Mouse (Mus musculus): ENCODE data around the gene Adamts16.

Gene Adamts16

DNA sequence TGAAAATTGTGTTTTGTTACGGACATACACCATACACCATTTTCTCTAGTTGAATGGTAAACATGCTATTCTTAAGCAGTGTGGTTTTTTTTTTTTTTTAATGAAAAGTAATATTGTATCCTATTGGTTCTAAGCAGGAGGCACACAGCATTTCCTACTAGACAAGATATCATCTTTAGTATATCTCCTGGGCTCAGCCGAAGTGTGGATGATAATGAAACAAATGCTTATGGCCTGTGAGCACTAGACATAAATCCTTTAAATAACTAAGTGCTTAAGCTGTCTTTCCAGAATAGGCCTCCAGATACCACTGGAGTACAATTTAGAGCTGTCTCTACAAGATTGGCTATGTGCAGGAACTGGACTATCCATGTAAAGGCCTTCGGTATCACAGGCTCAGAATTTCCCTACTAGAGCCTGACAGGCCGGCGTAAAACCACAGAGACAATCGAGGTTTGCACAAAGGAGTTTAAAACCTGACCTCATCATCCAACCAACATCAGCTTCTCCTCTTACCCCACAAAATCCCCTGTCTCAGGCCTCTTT lies 8.9 kb downstream of the Adamts16 start:
- DNase-seq (ENCODE audit: low spot score), result no peak

DNA sequence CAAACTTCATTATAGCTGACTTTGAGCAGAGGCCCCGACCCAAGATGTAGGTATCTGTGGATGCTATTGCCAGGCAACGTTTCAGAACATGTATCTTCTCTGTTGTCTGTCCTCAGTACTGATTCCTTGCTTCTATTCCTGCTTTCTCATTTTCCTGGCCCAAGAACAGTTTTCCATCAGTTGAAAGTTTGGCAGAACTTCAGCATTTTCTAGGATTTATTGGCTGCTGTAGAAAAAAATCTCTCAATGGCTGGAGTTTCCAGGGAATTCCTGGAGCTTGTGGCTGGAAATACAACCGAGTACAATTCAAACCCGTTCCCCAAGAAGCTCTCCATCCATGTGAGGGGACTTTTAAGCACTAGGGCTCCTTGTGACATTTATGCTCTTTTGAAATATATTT lies 10.6 kb downstream of the Adamts16 start:
- no peak for DNase-seq (ENCODE audit: low spot score)

- DNase-seq (ENCODE audit: low spot score), result no peak
Measured at GRCm38 (mm10) chr13:70827507-70827906, 14.1 kb downstream of the Adamts16 start.

DNA sequence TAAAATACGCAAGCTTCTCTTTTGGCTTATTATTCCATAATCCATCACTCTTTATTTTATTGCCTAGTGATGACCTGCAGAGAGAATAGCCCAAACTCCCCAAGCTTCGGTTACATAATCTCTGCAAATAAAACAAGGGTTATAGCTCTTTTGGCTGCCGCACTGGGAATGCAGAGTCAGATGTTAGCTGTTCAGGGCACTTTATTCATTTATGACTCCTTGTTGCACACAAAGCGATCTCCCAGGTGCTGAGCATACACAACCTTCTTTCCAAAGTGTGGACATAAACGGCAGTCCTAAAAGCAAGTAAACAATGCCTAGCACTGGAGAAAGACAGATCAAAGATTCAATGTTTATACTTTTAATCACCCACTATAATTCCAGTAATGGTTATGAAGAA lies 16.3 kb downstream of the Adamts16 start:
- no peak for DNase-seq (ENCODE audit: low spot score)

DNA sequence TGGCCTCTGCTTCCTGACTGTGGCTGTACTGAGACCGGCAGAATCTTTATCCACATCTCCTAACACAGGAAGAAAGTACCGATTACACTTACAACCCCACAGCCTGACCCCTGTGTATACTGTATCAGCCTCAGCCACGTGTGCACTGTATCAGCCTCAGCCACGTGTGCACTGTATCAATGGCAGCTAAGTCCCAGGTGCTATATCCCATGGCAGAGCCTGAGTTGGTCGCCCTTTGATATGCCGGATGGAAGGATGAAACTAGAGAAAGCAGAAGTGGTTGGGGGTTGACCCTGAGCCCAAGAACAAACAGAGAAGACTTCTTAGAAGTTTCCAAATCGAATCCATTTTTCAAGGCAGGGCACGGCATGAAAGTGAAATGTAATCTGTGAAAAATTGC lies 17.9 kb downstream of the Adamts16 start:
- DNase-seq (ENCODE audit: low spot score), result no peak

- DNase-seq (ENCODE audit: low spot score), result no peak
Measured at GRCm38 (mm10) chr13:70818982-70819381, 22.6 kb downstream of the Adamts16 start.

DNA sequence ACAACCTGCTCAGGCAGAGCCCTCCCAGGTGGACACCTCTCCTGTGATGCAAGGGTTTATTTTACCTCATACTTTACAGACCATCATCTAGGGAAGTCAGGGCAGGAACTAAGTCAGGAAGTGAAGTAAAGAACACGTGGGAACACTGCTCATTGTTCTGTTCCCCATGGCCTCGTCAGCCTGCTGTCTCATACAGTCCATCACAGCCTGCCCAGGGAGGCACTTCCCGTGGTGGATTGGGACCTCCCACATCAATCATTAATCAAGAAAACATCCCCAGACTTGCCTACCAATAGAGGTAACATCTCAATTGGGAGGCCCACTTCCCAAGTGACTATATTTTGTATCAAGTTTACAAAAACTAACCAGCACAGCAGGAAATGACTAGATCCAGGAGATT lies 27.2 kb downstream of the Adamts16 start:
- DNase-seq (ENCODE audit: low spot score), result no peak

- no peak for DNase-seq (ENCODE audit: low spot score)
Measured at GRCm38 (mm10) chr13:70805506-70805905, 36.1 kb downstream of the Adamts16 start.

GRCm38 (mm10) chr13:70802849-70803248 lies 38.8 kb downstream of the Adamts16 start:
- DNase-seq (ENCODE audit: low spot score), result no peak

DNA sequence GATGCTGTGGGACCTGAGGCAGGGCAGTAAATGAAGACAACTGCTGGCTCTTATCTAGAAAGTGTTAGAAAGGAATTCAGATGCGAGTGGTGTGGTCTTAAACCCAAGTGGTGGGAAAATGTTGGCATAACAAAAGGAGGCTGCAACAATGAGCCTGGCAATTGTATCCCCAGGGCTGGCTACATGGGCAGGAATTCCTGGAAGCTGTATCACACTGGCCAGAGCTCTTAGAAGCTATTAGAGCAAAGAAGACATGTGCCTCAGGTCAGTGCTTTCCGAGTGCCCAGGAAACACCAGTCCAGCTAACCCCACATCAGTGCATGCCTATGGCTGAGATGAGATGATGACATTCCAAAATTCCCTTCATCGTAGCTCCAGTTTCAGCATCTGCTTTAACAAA lies 42.3 kb downstream of the Adamts16 start:
- no peak for DNase-seq (ENCODE audit: low spot score)

DNA sequence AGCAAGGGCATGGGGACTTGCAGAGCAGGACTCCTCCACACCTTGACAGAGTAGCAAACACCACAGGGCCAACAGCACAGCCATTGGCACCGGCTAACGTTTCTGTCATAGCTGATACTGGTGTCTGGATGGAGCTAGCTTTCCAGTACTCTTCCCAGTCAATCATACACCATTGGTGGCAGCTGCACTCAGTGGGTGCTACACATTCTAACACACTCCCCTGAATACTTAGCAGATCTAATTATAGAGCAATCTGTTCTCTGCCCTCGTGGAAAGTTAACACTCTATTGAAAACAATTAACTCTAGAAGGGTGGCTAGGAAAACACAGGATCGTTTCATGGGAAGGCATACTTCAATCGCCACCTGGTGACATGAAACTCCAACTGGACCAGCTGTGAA lies 43.2 kb downstream of the Adamts16 start:
- no peak for DNase-seq (ENCODE audit: low spot score)

DNA sequence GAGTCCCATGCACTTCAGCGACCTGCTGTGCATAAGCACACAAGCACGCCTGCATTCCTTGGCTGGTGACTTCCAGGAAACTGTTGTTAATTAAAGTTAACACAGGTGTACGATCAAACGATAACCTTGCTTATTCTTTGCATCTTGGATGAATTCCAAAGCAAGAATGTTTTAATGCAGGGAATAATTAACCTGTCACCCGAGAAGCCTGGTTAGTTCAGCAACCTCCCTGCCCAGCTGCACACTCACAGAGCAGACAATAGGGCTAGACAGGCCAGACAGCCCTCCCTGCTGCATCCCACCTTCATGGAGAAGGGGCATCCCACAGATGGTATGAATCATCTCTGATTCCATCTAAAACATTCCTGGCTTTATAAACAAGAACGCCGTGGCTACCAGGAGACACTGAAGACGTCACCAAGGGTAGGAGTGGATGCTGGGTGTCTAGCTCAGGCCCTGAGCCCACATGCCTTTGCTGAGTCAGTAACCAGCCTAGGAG lies 47.5 kb downstream of the Adamts16 start:
- no peak for DNase-seq (ENCODE audit: low spot score)

DNA sequence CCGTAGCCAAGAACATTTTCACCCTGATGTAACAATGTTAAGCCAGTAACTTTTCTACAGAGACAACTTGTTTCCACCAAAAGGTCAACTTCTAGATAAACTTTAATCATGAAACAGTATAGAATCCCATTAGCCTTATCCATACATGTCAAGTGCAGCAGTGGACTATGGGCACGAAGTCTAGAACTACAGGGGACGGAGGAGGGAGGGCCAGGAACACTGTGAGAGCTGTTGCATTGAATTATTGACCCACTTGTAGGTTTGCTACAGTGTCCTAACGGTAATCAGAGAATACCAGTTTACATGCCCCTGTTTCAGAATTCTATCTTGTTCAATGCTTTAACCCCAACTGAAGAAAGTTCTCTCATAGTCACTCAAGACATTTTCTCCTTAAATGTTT lies 48.0 kb downstream of the Adamts16 start:
- no peak for DNase-seq (ENCODE audit: low spot score)

DNA sequence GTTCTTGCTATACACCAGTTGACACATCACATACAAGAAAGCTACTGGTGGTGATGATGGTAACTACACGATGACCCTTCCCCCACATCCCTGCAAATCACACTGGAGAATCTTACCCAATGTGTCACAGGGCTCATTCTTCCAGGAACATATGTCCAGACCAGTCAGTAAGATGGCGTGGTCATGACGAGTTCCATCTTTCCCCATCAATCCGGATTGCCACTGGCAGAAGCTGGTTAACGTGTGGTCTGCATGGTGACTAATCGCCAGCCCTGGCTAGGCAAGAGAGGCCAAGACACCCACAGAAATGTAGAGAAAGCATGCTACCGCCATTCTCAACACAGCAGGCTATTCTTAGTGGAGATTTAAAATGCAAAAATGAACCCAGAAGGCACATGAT lies 48.7 kb downstream of the Adamts16 start:
- DNase-seq (ENCODE audit: low spot score), result no peak

- DNase-seq (ENCODE audit: low spot score), result no peak
Measured at GRCm38 (mm10) chr13:70789806-70790205, 51.8 kb downstream of the Adamts16 start.

DNA sequence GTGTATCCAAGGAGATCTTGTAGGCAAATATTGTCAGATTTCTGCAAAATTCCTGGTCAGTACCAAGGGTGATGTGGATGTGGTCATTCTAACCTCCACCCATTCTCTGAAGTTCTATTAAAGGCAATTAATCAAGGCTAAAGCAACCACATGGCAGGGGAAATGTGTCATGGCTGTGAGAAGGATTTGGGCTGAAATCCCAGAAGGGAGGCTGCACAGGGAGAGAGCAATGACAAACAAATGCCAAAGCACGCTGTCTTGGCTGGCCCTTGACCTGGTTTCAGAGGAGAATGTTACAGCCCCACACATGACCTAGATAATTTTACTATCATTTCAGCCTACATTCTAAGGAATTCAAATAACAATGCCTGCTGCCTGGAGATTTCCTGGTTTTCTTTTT lies 52.6 kb downstream of the Adamts16 start:
- DNase-seq (ENCODE audit: low spot score), result no peak

DNA sequence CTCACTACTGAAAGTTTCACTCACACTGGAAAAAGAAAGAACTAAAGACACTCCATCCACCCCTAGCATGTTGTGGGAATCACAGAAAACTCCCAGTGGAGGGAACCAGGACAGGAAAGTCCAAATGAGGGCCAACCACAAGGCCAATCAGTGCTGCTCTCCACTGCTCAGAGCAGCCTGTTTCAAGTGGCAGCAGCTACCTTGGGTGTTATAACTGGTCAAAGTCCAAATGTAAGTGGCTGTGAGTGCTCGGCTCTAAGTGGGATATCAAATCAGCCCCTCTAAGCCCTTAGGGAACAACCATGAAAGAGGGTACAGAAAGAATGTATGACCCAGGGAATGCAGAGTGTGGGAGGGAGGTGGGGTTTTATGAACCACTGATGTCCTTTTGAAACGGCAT lies 56.5 kb downstream of the Adamts16 start:
- no peak for DNase-seq (ENCODE audit: low spot score)

DNA sequence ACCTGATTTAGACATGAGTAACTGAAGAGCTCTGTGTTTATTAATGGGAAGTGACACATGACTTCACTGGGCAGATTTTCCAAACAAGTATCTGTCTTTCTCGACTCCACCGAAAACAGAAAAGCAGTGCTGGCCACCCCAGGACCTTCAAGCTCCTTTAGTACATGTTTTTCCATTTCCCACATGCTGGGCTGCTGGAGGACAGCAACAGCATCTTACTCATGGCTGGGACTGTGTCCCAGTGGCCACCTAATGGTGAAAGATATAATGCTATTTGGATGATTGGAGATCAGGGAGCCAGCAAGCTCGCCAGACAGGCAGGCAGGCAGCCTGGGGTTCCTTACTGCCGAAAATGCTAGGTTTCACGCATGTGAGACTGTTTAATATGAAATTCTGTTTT lies 57.5 kb downstream of the Adamts16 start:
- DNase-seq (ENCODE audit: low spot score), result no peak

DNA sequence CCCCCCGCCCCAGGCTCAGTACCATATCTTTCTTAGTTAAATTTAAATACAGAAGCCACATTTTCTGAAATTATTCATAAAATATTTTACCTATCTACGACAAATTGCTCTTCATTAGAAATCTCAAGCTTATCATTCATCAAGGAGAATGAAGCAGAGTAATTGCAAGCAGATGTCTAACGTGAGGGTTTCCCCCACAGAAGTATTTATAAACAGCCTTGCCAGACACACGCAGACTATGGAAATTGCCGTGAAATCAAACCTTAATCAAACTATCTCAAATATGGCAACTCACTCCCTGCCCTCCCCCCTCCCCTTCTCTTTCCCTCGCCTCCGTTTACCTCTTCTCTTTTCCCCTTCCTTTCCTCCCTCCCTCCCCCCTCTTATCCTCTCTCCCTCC lies 61.8 kb downstream of the Adamts16 start:
- DNase-seq (ENCODE audit: low spot score), result no peak

DNA sequence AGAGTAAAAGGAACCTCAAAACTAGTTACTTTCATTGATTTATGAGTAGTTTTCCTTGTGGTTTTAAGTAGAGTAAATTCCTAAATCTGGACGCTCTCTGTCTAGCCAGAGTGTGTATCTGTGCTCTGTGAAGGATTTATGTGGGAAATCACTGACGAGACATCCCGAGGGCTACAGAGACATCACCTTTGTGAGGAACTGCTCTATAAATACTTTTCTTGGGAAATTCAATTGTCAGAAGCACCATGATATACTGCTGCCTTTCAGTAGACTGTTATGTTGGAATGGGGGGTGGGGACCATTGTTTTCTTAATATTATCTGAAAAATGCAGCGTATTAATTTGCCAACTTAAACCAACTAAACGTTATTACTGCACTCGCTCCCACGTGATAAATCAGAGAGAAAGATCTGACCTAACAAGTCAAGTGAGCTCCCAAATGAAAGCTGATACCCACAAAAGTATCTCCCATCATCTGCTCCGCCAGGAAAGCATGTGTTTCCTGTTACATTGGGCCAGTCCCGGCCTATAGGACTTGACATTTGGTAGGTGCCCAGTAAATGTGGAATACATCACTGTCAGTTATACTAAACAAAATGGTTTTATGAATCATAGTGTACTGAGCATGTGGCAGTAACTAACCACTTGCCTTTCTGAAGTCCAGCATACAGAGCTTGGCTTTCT lies 62.6 kb downstream of the Adamts16 start:
- DNase-seq (ENCODE audit: low spot score), result no peak

GRCm38 (mm10) chr13:70771100-70771499 lies 70.5 kb downstream of the Adamts16 start:
- no peak for DNase-seq (ENCODE audit: low spot score)

DNA sequence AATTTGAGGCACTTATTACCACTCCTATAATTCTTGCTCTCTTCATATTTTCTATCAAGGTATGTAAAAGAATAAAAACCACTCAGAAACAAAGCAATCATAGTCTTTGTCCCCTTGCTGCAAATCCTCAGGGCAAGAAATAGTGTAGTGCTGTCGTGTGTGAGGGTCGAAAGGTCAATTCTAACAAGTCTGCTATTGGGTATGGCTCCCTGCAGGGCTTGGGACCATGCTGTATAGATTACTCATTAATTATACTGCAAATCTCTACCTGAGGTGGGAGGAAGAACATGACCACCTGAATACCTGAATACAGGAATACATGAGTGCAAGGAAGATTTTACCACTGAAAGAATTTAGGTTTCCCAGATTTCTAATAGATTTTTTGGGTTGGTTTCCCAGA lies 72.5 kb downstream of the Adamts16 start:
- no peak for DNase-seq (ENCODE audit: low spot score)

- DNase-seq (ENCODE audit: low spot score), result no peak
Measured at GRCm38 (mm10) chr13:70767462-70767861, 74.1 kb downstream of the Adamts16 start.

- DNase-seq (ENCODE audit: low spot score), result no peak
Measured at GRCm38 (mm10) chr13:70764682-70765081, 76.9 kb downstream of the Adamts16 start.

Measured in ovary, postnatal 14 days (tissue).